Mouse (Mus musculus): Measurements from ENCODE around the gene Cmss1.

Gene Cmss1

DNA sequence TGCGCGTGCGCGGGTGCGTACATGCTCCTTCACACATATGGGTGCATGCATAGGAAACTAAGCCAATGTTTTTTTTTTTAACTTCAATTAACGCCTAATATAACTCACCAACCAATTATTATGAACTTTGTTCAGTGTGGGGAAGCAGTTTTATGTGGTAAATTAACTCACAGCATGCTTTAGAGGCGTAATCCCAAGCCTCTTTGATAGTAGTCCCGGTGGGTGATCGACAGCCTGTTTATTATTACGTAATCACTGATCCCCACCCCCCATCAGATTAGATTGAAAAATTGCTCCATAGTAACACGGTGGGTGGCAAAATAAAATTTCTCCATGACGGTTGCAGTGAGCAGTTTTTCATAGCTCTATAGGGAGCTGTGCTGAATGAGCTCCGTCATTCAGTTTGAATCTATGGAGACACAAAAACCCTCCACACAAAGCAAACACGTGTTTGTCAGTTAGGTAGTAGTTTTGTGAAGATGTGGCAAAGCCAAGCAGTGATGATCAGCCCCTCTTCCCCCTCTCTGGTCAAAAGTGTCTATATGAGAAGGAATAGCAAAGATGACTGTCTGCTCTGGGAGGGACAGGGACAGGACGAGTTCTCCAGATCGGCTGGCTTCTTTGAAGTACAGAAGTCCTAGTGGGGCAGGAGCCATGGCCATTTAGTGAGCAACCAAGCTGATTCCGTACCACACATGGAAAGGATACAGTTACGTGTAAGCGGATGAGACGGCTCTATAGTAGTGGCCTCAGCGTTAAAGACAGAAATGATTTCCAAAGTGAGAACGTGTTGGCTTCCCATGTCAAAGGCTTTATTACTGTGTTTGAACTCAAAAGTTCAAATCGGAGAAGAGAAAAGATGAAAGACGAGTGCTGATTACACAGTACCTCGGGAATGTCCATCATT is 303.6 kb downstream of the Cmss1 start:
- no peak for DNase-seq (ENCODE audit: extremely low read depth, low read depth)

DNA sequence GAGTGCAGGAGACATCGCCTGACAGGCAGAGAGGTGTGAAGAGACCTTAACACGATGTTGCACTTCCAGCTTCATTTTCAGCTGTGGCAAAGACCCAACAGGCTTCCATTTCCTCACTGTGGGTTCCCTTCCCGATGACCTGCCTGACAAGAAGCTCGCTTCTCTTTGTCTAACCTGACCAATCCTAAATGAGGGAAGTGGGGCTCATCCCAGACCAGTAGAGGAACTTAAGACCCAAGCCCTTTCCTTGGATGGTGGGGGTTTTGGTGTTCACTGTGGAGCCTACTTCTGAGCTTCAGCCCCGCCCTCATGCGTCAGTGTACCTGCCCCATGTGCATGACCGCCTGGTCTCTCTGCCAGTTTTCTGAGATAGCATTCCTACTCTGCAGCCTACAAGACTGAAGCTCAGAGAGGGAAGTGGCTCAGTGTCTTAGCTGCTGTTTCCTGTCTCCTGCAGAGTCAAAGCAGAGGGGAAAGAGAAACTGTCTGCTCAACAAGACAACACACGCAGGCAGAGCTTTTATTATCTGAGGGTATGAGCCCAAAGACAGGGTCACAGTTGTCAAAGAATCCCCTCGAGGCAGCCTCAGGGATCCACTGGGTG is 305.1 kb downstream of the Cmss1 start:
- DNase-seq (ENCODE audit: extremely low read depth, low read depth): no peak

DNA sequence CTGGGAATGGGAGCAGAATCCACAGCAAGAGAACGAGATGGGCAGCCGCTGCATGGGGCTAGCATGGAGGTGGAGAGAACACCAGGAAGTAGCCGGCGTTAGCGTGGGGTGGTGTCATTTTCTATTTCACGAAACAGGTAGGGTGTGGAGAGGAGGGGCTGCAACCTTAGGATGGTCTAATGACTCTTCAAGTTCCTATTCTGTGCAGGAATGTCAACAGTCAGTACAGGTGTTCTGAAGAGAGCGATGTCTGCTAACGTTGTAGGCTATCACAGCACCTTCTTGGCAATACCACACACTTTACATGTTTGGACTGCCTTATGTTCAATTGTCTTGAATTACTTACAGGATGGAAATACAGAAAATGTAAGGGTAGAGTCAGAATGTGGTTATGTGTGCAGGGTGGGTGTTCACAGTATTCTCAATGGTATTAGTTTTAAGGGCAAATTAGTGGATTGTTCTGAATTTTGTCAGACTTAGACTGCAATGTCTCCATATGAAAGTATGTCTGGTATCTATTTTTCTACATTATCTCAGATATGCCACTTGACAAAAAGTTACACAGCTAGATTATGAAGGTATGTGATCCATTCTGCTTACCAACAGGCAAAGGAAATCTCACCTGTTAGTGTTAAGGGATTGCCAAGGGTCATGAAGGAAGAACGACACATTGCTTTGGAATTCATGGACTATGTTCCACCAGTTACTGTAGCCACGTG is 311.3 kb downstream of the Cmss1 start:
- no peak for DNase-seq (ENCODE audit: extremely low read depth, low read depth)

DNA sequence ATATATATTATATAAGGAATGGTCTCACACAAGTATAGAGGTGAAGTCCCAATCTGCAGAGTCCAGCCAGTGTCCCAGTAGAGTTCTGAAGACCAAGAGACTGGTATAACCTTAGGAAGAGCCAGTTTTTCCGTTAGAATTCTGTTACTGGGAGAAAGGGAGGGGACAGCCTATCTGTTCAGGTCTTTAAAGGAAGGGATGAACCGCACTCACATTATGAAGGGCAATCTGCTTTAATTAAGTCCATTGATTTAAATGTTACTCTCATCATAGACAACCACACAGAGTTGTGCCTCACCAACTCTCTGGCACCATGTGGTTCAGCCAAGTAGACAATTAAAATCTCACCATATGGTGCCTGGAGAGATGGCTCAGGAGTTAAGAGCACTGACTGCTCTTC is 313.9 kb downstream of the Cmss1 start, which contains the start of gene Tmem30c:
Gene Tmem30c, minus strand, starts transcription at position 101 of the 400 bp plus-strand sequence.
- no peak for DNase-seq (ENCODE audit: extremely low read depth, low read depth)

DNA sequence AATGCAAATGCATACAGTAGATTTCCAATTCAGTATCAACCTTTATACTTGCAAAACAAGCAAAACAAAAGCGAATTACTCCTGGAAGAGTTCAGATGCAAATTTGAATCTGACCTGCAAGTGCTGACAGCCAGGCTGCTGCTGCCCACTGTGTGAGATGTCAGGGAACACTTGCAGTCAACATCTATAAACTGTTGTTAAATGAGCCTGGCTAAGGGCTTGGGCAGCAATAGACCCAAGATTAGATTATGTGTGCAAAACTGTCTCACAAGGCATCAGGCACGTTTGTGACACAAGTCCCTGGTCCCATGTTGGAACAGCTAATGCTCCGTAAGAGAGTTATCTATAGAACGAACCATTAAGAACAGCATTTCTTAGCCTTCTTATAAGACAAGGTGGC is 314.4 kb downstream of the Cmss1 start:
- no peak for DNase-seq (ENCODE audit: extremely low read depth, low read depth)

DNA sequence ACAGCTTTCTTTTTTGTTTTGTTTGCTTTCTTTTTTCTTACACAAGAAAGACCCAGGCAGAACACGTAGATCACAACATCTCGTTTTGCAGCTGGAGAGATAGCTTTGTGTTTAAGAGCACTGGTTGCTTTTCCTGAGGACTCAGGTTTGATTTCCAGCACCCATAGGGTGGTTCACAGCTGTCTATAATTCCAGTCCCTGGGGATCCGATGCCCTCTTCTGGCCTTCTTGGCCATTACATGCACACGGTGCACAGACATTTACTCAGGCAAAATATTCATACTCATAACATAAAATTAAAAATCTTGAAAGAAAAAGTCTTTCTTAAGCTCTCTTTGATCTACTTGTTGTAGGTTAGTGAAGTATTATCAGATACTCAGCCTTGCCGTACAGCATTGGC is 315.0 kb downstream of the Cmss1 start:
- DNase-seq (ENCODE audit: extremely low read depth, low read depth): no peak

DNA sequence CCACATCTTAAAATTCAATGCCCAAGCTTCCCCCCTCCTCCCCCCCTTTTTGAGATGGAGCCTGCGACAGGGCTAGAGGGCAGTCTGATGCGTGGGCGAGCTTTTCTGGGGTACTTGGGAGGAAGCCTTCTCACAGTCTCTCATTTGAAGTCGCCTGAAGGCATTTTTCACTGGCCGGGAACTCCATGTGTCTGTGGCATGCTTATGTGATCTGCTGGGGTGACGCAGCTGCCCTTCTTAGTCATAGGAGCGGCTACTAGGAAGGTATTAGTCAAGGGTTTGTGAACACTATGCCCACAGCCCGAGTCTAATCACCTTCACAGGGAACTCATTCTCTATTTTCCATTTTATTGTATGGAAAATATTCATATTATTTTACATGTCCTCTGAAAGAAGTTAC is 325.2 kb downstream of the Cmss1 start:
- no peak for DNase-seq (ENCODE audit: extremely low read depth, low read depth)

DNA sequence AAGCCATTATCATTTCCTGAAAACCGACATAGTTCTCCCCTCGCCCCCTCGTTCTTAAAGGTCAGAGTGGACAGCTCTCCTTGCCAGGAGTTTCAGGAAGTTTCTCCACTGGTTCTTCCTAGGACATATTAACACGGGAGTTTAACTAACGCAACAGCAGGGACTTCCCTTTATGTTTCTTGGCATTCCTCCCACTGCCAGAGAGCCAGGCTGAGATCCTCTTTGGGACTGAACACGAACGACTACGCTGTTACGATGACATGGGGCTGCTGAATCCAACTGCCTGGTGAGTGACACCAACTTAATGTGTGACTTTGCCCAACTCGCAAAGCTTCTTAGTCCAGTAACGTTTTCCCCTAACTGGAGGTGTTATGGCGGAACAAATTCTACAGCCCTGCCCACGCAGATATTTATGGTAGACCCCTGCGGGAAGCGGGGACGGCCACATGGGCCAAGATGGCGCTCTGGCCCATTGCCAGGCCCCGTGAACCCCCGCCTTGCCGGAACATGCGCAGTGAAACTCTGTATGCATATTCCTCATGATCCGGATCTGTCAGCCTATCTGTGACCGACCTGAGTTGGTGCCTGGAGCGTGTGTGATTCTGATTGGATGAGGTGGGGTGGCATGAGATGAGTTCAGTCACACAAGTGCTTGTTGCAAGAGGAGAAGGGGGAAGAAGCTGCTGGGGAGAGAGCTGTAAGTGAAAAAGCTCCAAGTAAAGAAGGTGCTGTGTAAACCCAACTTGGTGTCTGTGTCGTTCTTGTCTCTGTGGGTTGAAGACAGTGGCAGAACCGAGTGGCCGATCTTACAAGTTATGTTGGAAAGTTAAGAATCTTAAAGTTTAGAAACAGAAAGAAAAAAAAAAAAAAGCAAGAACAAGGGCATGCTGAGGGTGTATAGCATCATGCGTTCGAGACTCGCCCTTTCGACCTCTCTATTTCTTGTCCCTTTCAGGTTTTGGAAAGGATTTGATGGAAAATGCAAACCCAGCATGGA is 326.1 kb downstream of the Cmss1 start:
- peak; percentile 25 for DNase-seq (ENCODE audit: extremely low read depth, low read depth)

DNA sequence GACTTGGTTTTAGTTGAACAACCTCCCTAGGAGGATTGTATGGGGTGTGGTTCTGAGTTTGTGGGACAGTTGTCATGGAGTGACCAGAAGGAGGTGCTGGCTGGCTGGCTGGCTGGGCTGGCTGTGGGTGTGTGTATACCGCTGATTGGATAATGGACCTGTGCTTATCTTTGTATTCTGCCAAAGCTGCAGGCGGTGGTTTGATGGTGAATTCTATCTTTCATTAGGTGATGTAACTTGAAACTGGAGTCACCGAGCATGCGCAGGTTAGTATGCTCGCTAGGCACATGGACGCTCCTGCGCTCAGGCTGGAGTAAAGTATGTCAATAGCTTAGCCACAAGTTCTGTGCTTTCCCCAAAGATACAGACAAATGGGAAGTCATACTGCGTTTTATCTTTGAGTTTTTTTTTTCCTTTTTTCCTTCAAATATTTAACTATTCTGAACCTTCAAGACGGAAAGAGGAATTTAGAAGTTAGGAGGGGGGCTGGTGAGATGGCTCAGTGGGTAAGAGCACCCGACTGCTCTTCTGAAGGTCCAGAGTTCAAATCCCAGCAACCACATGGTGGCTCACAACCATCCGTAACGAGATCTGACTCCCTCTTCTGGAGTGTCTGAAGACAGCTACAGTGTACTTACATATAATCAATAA is 327.6 kb downstream of the Cmss1 start:
- DNase-seq (ENCODE audit: extremely low read depth, low read depth): peak; percentile 69

DNA sequence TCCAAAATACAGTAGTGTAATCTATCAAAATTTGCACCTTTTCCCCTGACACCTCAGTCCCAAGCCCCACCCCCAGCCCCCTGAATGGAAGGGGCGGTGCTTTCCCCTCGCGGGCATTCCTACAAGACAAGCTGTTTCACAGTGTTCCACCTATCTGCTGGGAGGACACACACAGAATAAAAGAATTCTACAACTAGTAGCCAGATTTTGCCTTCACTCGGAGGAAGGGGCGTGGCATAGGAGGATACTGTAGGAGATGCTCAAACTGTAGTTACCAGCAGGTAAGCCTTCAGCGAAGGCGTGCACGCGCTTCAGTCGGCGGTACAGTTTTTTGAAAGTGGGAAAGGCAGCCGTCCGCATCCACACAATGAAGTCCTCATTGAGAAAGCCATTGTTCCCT is 336.9 kb downstream of the Cmss1 start:
- DNase-seq (ENCODE audit: extremely low read depth, low read depth): no peak

DNA sequence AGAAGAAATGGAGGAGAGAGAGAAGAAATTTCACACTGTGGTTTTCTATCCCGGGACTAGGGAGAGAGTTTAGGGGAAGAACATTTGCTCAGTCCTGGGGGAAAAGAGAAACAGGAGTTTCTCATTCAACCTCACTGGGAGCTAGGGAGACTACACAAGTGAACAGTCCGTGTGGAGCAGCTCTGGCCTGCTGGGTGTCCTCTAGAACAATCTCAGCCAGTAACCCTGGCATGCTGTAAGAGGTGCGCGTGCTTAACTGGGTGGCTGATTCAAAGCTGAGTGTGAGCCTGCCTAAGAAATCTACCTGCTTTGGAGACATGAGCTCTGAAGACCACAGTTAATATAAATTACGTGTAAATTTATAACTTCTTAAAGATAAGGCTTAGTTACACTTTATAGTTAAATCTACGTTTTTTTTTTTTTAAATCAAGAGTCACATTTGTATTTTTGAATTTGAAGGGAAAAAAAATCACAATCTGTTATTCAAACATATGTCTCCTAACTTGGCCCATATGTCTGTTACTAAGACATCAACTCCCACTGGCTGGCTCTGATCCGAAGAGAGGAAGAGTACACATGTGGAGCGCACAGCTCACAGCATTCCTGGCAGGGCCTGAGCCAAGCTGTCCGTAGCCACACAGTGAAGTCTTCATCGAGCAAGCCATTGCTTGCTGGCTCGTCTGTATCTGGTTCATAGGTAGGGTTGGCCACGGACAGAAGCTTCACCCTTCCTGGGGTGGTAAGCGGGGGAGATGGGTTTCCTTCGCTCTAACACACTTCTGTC is 338.4 kb downstream of the Cmss1 start:
- DNase-seq (ENCODE audit: extremely low read depth, low read depth): no peak

DNA sequence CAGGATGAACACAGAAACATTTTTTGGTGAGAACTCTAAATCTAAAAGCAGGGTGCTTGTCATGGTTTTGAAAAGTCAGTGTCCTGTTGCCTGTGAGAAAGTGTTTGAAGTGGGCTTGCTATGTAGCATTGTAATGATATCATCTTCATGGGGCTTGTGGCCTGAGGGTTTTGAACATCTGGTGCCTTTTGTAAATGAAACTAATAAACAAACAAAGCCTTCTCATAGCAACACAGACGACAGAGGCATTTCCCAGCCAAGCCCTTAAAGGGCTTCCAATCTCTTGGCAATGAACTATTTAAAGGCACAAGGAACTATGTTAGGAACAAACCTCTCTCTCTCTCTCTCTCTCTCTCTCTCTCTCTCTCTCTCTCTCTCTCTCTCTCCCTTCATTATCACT is 339.6 kb downstream of the Cmss1 start:
- DNase-seq (ENCODE audit: extremely low read depth, low read depth): no peak

DNA sequence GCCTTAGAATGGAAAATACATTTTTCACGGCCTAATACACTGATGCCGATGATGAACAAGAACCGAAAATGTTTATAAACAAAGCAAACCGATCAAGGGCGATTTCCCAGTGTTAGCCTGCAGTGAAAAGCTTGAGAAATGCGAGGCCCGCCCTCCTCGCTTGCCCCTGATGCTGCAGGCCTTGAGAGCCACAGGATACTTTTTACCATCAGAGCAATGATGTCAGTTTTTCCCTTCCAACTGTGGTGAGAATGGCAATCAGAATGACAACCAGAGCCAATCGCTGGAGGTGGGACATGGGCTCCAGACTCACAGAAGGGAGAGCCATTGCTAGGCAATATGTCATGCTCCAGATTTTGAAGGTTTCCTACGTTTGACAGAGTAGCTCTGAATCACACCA is 346.5 kb downstream of the Cmss1 start:
- no peak for DNase-seq (ENCODE audit: extremely low read depth, low read depth)

DNA sequence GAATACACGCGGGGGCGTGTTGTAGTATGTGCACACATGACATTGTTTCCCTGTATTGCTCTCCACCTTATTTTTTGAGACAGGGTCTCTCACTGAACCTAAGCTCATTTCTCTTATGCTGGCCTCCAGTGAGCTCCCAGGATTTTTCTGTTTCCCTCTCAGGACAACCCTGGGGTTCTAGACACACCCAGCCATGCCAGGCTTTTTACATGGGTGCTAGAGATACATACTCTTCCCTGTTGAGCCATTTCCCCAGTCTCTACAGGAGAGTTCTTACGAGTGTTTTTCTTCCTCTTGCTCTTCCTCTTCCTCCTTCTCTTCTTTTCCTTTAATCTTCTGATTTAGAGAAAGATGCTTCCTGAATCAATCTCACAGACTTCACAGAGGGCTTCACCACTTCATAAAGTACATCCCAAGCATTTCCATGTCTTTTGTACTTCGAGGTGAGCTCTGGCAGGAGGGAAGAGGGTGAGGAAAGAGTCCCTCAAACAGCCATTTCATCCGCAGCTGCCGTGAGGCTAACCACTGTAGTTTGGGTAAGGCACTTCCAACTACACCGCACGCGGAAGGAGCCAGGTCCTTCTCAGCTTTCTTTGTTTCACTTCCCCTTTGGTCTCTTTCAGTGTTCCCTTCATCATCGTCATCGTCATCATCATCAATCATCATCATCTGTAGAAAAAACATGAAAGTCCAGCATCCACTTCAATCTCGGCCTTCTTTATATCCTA is 347.1 kb downstream of the Cmss1 start:
- DNase-seq (ENCODE audit: extremely low read depth, low read depth): no peak

Measured in MEL-GATA-1-ER (cell line).